Mouse (Mus musculus): ENCODE results near the gene Gm20503. TPM values are rescaled to one million over a fixed set of nuclear protein-coding genes. Genes with fewer than 3 reads are reported as not detected.
A peak's percentile ranks its signal among the peaks of the same experiment; 100 is the strongest.

Gene Gm20503
- polyA plus RNA-seq (2015; fragmentation: Nextera tagmentation; extraction: Ambion mirVana), result 18.1 and 20.0 TPM in 2 replicates

DNA sequence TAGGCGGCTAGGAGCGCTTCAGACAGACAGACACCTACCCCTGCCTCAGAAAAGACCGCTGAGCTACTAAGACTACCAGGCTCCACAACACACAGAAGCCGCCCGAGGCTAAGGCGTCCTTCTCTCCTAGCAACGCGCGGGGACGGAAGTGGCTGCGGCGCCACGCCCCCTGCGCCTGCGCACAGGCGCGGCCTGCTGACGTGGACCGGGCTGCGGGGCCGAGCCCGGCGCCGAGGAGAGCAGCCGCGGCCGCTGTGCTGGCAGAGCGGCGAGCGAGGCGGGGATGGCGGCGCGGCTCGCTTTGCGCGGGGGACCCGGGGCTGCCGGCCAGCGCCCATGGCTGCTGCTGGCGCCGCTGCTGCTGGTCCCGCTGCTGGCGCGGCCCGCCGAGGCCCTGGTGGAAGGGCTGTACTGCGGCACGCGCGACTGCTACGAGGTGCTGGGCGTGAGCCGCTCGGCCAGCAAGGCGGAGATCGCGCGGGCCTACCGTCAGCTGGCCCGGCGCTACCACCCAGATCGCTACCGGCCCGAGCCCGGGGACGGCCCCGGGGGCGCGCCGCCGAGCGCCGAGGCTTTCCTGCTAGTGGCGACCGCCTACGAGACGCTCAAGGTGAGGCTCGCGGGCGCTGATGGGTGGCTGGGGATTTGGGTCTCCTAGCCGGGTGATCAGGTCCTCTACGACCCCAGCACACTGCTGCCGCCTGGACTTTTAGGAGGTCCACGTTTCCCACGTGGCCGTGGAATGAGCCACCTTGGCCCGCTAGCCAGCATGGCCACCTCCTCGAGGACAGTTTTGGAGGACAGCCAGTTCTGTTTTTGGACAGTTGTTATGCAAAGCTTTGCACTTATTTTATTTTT lies at the start of gene Gm20503:
Gm20503 (plus strand) TSS at position 263 of the 858 bp plus-strand sequence.
- Histone ChIP-seq H3K27me3 (no peaks in the 10 kb centered on the region), H3K27ac (peak within 1 kb of the TSS; percentile 85), H3K4me1 (peaks cover 33% of the 10 kb centered on the region), H3K4me3 (peak within 1 kb of the TSS; percentile 94), H3K4me2 (peak within 1 kb of the TSS; percentile 77), H3K9me3 (no peaks in the 10 kb centered on the region), H3K36me3 (no peaks in the 10 kb centered on the region), H3K9ac (peak within 1 kb of the TSS; percentile 97)
- under 1% methylated on average over 88 of the region's 89 CpGs for WGBS
- peak; percentile 93 for ATAC-seq (ENCODE audit: insufficient number of reproducible peaks, insufficient read depth, low FRiP score, low TSS enrichment, low read depth)

DNA sequence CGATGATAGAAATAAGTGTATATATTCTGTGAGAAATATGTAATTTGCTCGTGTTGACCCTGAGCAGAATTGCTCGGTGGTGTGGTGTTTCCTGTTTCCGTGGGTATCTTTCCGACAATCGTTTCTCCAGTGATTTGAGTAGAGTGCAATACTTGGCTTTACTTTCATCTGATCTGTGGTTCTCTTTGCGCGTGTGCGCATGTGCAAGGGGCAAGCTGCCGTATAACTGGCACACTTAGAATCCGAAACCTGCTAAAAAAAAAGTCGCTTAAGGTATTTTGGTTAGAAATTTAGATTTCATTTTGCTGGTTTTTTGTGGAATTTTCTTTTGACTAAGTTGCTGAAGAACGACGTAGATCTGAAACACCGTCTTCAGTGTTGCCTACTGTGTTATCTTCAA lies 41.3 kb upstream of the Gm20503 start:
- Histone ChIP-seq H3K36me3 (peaks cover 11% of the 10 kb centered on the region), H3K27ac (no peak overlapping the region), H3K9ac (no peak overlapping the region), H3K9me3 (0 out of 2 replicates have a peak, but pooled peaks cover 3% of the 10 kb centered on the region), H3K4me2 (no peak overlapping the region), H3K27me3 (no peaks in the 10 kb centered on the region), H3K4me3 (no peak overlapping the region), H3K4me1 (no peaks in the 10 kb centered on the region)
- no peak for ATAC-seq (ENCODE audit: insufficient number of reproducible peaks, insufficient read depth, low FRiP score, low TSS enrichment, low read depth)
- 88% methylated on average over 15 of the region's 15 CpGs for WGBS

DNA sequence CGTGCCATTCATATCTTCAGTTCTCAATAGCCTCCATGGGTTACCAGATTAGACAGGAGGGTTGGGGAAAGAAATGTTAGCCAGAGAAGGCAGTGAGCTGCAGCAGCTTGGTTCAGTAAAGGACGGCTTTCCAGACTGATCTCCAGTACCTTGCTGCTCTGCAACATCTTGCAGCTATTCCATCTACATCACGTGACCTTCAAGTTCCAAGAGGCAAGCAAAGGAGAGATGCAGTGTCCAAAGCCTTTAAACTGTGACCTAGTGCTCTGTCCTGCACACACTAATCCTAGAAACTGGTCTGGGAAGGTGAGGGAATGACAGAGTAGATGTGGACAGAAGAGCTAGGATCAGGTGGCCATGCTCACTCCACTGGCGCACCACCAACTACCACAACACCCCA lies 39.7 kb upstream of the Gm20503 start:
- Histone ChIP-seq H3K4me2 (no peak overlapping the region), H3K9me3 (no peaks in the 10 kb centered on the region), H3K27ac (no peak overlapping the region), H3K36me3 (no peaks in the 10 kb centered on the region), H3K27me3 (no peaks in the 10 kb centered on the region), H3K4me3 (no peak overlapping the region), H3K4me1 (no peaks in the 10 kb centered on the region), H3K9ac (no peak overlapping the region)
- 93% methylated on average over 4 of the region's 4 CpGs for WGBS
- no peak for ATAC-seq (ENCODE audit: insufficient number of reproducible peaks, insufficient read depth, low FRiP score, low TSS enrichment, low read depth)

DNA sequence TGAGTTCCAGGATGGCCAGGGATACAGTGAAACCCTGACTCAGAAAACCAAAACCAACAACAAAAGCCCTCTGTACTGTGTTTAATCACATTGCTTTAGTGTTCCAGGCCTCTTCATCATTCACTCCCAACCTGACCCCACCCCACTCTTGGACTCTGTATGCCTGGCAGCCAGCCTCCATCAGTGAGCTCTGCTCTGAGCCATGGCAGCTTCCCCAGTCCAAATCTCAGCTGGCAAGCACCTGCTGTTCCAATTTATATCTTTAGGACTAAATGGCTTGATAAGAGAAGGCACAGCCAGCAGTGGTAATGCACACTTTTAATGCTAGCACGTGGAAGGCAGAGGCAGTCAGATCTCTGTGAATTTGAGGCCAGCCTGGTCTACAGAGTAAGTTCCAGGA lies 37.9 kb upstream of the Gm20503 start:
- H3K9me3 ChIP-seq, result no peaks in the 10 kb centered on the region
- H3K9ac ChIP-seq, result no peak overlapping the region
- H3K4me3 ChIP-seq, result no peak overlapping the region
- H3K4me2 ChIP-seq, result no peak overlapping the region
- no peak for ATAC-seq (ENCODE audit: insufficient number of reproducible peaks, insufficient read depth, low FRiP score, low TSS enrichment, low read depth)
- H3K4me1 ChIP-seq, result no peaks in the 10 kb centered on the region
- peaks cover 6% of the 10 kb centered on the region; the same call in 1 of the 2 replicates for H3K36me3 ChIP-seq
- WGBS, result 83% methylated on average over 1 of the region's 1 CpGs
- H3K27me3 ChIP-seq, result no peaks in the 10 kb centered on the region
- H3K27ac ChIP-seq, result no peak overlapping the region

DNA sequence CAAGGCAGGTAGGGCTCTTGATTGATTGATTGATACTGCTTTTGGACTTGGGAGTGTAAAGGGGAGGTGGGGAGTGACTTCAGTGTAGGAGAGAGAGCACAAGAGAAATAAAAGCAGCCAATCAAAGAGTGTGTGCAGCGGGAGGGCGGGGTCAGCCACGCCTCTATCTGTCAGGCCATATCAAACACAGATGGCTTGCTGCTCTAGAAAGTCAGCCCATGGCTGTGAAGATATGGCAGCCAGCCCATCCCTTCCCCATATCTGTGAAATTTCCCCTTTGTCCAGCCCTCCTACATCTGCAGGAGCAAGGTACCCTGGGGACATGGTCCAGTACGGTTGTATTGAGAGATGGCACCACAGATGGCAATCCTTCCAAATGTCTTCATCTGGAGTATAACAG lies 32.3 kb upstream of the Gm20503 start:
- no peak overlapping the region for H3K4me3 ChIP-seq
- no peaks in the 10 kb centered on the region for H3K4me1 ChIP-seq
- WGBS, result 84% methylated on average over 4 of the region's 4 CpGs
- no peak for ATAC-seq (ENCODE audit: insufficient number of reproducible peaks, insufficient read depth, low FRiP score, low TSS enrichment, low read depth)
- H3K9me3 ChIP-seq, result no peaks in the 10 kb centered on the region
- H3K27me3 ChIP-seq, result no peaks in the 10 kb centered on the region
- H3K27ac ChIP-seq, result no peak overlapping the region
- no peak overlapping the region for H3K9ac ChIP-seq
- H3K4me2 ChIP-seq, result no peak overlapping the region
- peaks cover 30% of the 10 kb centered on the region for H3K36me3 ChIP-seq

DNA sequence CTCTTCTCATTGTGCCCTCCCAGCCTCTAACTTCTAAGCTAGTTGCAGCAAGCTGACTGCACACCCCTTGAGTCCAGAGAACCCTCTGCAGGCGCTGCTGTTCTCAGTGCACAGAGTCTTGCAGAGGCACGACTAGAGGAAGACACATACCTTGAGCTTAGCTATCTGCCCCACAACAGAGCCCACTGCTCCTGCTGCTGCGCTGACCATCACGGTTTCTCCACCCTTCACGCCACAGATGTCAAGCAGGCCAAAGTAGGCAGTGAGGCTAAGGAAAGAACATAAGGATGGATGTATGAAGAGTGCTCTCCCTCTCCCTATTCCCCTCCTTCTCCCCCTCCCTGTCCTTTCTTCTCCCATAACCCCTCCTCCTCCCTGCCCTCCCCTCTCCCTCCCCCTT lies 27.3 kb upstream of the Gm20503 start:
- Histone ChIP-seq H3K4me3 (no peak overlapping the region), H3K27ac (no peak overlapping the region), H3K9me3 (no peaks in the 10 kb centered on the region), H3K4me1 (no peaks in the 10 kb centered on the region), H3K9ac (no peak overlapping the region), H3K36me3 (peaks cover 34% of the 10 kb centered on the region), H3K4me2 (no peak overlapping the region), H3K27me3 (no peaks in the 10 kb centered on the region)
- whole genome bisulfite sequencing, result 82% methylated on average over 5 of the region's 5 CpGs
- no peak for ATAC-seq (ENCODE audit: insufficient number of reproducible peaks, insufficient read depth, low FRiP score, low TSS enrichment, low read depth)

DNA sequence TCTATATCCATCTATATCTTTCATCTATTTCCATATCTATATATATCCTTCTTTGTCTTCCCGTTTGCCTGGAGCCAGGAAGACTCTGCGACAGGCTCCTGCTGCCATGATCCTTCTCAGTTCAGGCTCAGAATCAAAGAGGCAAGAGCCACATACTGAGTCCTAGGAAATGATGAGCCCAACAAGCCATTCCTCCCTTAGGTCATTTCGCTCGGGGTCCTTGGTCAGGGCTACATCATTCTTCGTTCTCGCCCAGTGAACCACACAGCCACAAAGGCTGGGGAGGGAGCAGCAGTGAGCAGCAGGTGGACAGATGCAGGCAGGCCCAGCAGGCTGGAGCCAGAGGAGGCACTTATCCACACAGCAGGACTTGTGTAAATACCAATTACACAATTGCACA lies 21.6 kb upstream of the Gm20503 start:
- 73% methylated on average over 6 of the region's 6 CpGs for WGBS

DNA sequence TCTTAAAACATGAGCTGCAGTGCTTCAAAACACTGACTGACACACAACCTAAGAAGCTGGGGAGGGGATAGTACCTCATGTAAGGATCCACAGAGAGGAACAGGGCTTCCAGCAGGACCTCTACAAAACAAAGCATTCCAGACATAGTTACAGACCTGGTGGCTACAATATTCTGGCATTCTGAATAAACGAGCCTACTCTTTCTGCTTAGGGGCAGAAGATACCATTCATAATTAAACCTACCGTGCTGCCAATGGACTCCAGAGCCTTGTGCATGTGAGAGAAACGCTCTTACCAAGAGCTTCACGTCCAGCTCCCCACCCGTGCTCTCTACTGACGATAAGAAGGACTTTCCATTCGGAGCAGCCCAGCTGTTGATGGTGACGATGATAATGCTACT lies 20.2 kb upstream of the Gm20503 start:
- Histone ChIP-seq H3K4me3 (no peak overlapping the region), H3K9me3 (no peaks in the 10 kb centered on the region), H3K4me2 (no peak overlapping the region), H3K4me1 (peaks cover 11% of the 10 kb centered on the region), H3K36me3 (peaks cover 8% of the 10 kb centered on the region; the same call in 1 of the 2 replicates), H3K9ac (no peak overlapping the region), H3K27me3 (no peaks in the 10 kb centered on the region), H3K27ac (no peak overlapping the region)
- no peak for ATAC-seq (ENCODE audit: insufficient number of reproducible peaks, insufficient read depth, low FRiP score, low TSS enrichment, low read depth)
- WGBS, result 80% methylated on average over 8 of the region's 8 CpGs

More for the DNA sequence above, 21.6 kb upstream of the Gm20503 start:
- ATAC-seq (ENCODE audit: insufficient number of reproducible peaks, insufficient read depth, low FRiP score, low TSS enrichment, low read depth), result no peak
- Histone ChIP-seq H3K9me3 (no peaks in the 10 kb centered on the region), H3K4me1 (peaks cover 3% of the 10 kb centered on the region; the same call in 1 of the 2 replicates), H3K4me2 (no peak overlapping the region), H3K9ac (no peak overlapping the region), H3K27ac (no peak overlapping the region), H3K4me3 (no peak overlapping the region), H3K36me3 (peaks cover 15% of the 10 kb centered on the region; the same call in 1 of the 2 replicates), H3K27me3 (no peaks in the 10 kb centered on the region)

DNA sequence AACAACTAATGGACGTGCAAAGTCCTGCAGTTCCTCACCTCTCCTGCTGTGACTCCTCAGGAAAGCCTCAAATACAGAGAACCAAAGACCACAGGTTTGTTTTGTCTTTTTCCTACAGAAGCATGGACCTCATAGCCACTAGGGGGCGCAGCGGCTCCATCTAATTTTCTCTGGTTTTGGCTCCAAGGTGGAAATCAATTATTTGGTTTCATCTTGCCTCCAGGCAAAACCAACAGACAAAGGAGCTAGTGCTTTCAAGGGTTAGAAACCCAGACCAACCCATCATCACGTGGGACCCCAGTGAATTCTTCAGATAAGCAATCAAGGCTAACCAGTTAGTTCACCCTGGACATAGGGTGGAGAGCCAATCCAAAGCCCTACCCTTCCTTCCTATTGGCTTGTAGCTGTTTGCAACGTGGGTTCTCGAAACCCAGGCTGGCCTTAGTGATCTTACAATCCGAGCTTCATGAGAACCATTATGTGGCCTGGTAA lies 17.8 kb upstream of the Gm20503 start:
- Histone ChIP-seq H3K36me3 (0 out of 2 replicates have a peak, but pooled peaks cover 5% of the 10 kb centered on the region), H3K9ac (no peak overlapping the region), H3K27me3 (no peaks in the 10 kb centered on the region), H3K27ac (no peak overlapping the region), H3K4me1 (peaks cover 11% of the 10 kb centered on the region), H3K4me3 (no peak overlapping the region), H3K9me3 (no peaks in the 10 kb centered on the region), H3K4me2 (no peak overlapping the region)
- no peak; the same call in 1 of the 2 replicates for ATAC-seq (ENCODE audit: insufficient number of reproducible peaks, insufficient read depth, low FRiP score, low TSS enrichment, low read depth)
- 25% methylated on average over 7 of the region's 7 CpGs for WGBS

DNA sequence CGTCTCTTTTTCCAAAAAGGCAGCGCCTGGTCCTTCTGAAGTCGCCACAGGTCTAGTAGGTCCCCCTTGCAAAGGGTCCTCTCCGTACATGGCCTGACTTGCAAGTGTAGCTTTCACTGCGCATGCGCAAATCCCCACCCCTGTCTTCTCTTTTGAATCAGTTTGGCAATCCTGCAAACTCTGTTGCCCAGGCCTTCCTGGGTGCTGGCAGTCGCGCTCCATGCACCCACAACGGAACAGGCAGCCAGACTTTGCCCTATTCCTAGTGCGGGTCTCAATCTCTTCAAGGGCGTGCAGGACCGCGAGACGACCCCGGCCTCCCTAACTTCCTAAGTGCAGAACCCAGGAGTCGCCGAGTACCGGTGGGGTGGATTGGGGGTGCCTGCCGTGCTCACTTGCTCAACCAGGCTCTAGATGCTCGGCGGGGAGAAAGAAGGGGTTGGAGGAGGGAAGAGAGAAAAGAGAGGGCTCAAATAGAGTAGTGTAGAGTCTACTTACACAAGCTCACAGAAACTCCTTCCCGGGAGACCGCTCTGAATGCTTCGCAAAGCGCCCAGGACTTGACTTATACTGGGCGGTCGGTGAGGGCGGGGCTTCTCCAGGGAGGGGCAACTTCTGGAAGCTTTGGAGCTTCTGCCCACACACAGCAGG lies 16.3 kb upstream of the Gm20503 start, which contains the start of gene Ptgr1:
Ptgr1 (minus strand) TSS at position 580 of the 651 bp plus-strand sequence.
- ATAC-seq (ENCODE audit: insufficient number of reproducible peaks, insufficient read depth, low FRiP score, low TSS enrichment, low read depth), result peak; percentile 37; the same call in 1 of the 2 replicates
- Histone ChIP-seq H3K9ac (peak within 1 kb of the TSS; percentile 77), H3K4me3 (peak within 1 kb of the TSS; percentile 64), H3K9me3 (no peaks in the 10 kb centered on the region), H3K27me3 (no peaks in the 10 kb centered on the region), H3K27ac (peak within 1 kb of the TSS; percentile 74), H3K4me2 (peak within 1 kb of the TSS; percentile 77), H3K36me3 (0 out of 2 replicates have a peak, but pooled peaks cover 5% of the 10 kb centered on the region), H3K4me1 (peaks cover 11% of the 10 kb centered on the region)
- 2% methylated on average over 28 of the region's 28 CpGs for WGBS

DNA sequence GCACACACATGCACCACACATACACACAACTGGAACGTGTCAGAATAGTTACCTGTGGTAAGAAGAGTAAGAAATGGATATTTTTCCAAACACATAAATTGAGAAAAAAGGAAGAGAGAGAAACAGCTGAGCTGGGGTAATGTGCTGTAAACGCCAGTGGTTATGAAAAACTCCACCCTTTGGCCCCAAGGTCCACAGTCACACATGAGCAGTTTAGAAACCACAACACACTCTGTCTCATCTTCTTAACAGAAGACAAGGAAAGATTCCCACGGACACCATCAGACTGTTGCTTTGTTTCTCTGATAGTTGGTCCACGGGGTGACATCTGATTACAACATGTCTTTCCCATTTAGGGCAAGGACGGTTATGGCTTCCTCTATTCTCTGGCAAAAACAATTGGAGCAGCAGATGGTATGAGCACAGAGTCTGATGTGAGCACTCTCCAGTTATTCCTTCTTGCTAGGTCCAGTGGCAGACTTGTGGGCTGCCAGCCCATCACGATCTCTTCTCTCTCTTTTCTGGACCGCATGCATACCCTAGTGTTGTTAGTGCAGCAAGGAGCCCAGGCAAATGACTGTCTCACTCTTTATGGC lies 13.6 kb upstream of the Gm20503 start:
- ATAC-seq (ENCODE audit: insufficient number of reproducible peaks, insufficient read depth, low FRiP score, low TSS enrichment, low read depth), result no peak
- Histone ChIP-seq H3K27me3 (no peaks in the 10 kb centered on the region), H3K4me2 (no peak overlapping the region), H3K9ac (no peak overlapping the region), H3K4me3 (no peak overlapping the region), H3K4me1 (peaks cover 11% of the 10 kb centered on the region), H3K9me3 (no peaks in the 10 kb centered on the region), H3K36me3 (no peaks in the 10 kb centered on the region), H3K27ac (no peak overlapping the region)
- 82% methylated on average over 7 of the region's 7 CpGs for WGBS
